Comparison of ENCODE assay signal across 17 mouse cellular contexts in genomic region chr5:120025212-120025611, GRCm38 (mm10).
"Had no signal": no experiment of that assay in that cellular context is flagged by ENCODE, and none has a peak within 500 bp of the region (broad histone marks: within the 10 kb centered on the region; RNA-seq: fewer than 3 reads in every experiment).

No protein-coding gene starts in this region.

- H3K27me3 ChIP-seq: midbrain, embryonic 13.5 days had no signal

- ATAC-seq: midbrain, embryonic 13.5 days; midbrain, embryonic 16.5 days had no signal

- H3K36me3 ChIP-seq: kidney, embryonic 15.5 days; liver, embryonic 13.5 days; midbrain, embryonic 10.5 days; midbrain, embryonic 13.5 days had no signal

- DNase-seq: kidney, adult 8-10 months; kidney, postnatal 10 days; kidney, postnatal 36 days; layer of hippocampus, postnatal 36 days; liver, embryonic 13.5 days; lung, adult 2 months; lung, postnatal 14 days; lung, postnatal 4 days; right cerebral cortex, postnatal 25 days; spleen, adult 18-20 months; thymus, adult 2 months; thymus, postnatal 14 days; thymus, postnatal 4 days had no signal
